In the genomic region with DNA sequence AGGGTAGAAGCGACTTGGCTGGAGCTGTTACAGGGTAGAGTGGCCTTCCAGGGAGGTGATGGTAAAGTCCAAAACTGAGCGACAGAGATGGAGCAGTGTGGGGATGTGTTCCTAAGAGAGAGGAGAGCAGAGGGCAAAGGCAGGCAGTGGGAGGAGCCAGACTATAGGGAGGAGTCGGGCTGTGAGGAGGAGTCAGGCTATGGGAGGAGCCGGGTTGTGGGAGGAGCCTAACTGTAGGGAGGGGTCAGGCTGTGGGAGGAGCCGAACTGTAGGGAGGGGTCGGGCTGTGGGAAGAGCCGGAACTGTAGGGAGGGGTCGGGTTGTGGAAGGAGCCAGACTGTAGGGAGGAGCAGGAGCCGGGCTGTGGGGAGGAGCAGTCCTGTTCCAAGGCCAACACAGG, we compare ENCODE assay signal across 8 mouse cellular contexts.
DNase-seq lines count a peak whose midpoint lies in the region; ATAC-seq and TF ChIP-seq lines count a peak whose summit lies in the region.

No protein-coding gene starts in this region.

- intact Hi-C loops in left cerebral cortex, postnatal 14 days (cut with DNase I): no loop called here

- no peak for TF ChIP-seq CTCF in kidney, adult 2 months (conservative IDR thresholded peaks at IDR 0.05; ENCODE audit: insufficient read depth, insufficient read length, low read depth, low read length)

- H3K27ac ChIP-seq in hindbrain, embryonic 11.5 days (ENCODE audit: low read depth, low read length): no peak overlapping the region
- no peak overlapping the region; the same call in 1 of the 2 replicates for H3K27ac ChIP-seq in hindbrain, embryonic 13.5 days
- no peak overlapping the region for H3K27ac ChIP-seq in kidney, adult 2 months (ENCODE audit: insufficient read depth, low read depth, low read length)

- no peak overlapping the region for H3K9ac ChIP-seq in hindbrain, embryonic 11.5 days (ENCODE audit: low read depth, low read length)
- H3K9ac ChIP-seq in hindbrain, embryonic 13.5 days: no peak overlapping the region

- no peaks in the 10 kb centered on the region for H3K9me3 ChIP-seq in hindbrain, embryonic 11.5 days (ENCODE audit: control insufficient read depth, low read length)
- H3K9me3 ChIP-seq in hindbrain, embryonic 13.5 days: no peaks in the 10 kb centered on the region

- no peak for ATAC-seq in hindbrain, embryonic 11.5 days (ENCODE audit: low FRiP score)
- no peak for ATAC-seq in hindbrain, embryonic 13.5 days (ENCODE audit: low FRiP score)

- peaks cover 7% of the 10 kb centered on the region for H3K4me1 ChIP-seq in hindbrain, embryonic 11.5 days (replicated peaks; ENCODE audit: control insufficient read depth, insufficient read depth, low read length)
- peaks cover 50% of the 10 kb centered on the region for H3K4me1 ChIP-seq in hindbrain, embryonic 13.5 days (replicated peaks)
- H3K4me1 ChIP-seq in kidney, adult 2 months (ENCODE audit: control insufficient read depth, insufficient read depth, low read length): no peaks in the 10 kb centered on the region

- no peaks in the 10 kb centered on the region; the same call in 1 of the 2 replicates for H3K36me3 ChIP-seq in hindbrain, embryonic 11.5 days (ENCODE audit: control insufficient read depth, insufficient read depth, low read length)
- H3K36me3 ChIP-seq in hindbrain, embryonic 13.5 days: peaks cover 38% of the 10 kb centered on the region
- H3K36me3 ChIP-seq in kidney, adult 2 months (ENCODE audit: control insufficient read depth, insufficient read depth, low read length): no peaks in the 10 kb centered on the region

- H3K4me2 ChIP-seq in hindbrain, embryonic 11.5 days (replicated peaks; ENCODE audit: low read depth, low read length): no peak overlapping the region
- H3K4me2 ChIP-seq in hindbrain, embryonic 13.5 days: no peak overlapping the region

- no peaks in the 10 kb centered on the region for H3K27me3 ChIP-seq in hindbrain, embryonic 11.5 days (ENCODE audit: control insufficient read depth, insufficient read depth, low read length)
- H3K27me3 ChIP-seq in hindbrain, embryonic 13.5 days: no peaks in the 10 kb centered on the region
- H3K27me3 ChIP-seq in kidney, adult 2 months (replicated peaks; ENCODE audit: control insufficient read depth, insufficient read depth, low read length): no peaks in the 10 kb centered on the region

- WGBS in hindbrain, embryonic 11.5 days: 37% methylated on average over 9 of the region's 9 CpGs
- 49% methylated on average over 9 of the region's 9 CpGs for WGBS in hindbrain, embryonic 13.5 days
- 37% methylated on average over 9 of the region's 9 CpGs for WGBS in kidney, adult 2 months

- H3K4me3 ChIP-seq in hindbrain, embryonic 11.5 days (ENCODE audit: low read depth, low read length): no peak overlapping the region
- no peak overlapping the region for H3K4me3 ChIP-seq in hindbrain, embryonic 13.5 days
- no peak overlapping the region for H3K4me3 ChIP-seq in kidney, adult 2 months (ENCODE audit: insufficient read depth, low read depth, low read length)

- no peak for TF ChIP-seq POLR2A in kidney, adult 2 months (IDR thresholded peaks at IDR 0.05; ENCODE audit: low read depth, low read length)

- DNase-seq in hindbrain, embryonic 11.5 days (ENCODE audit: low spot score): peak; percentile 26
- DNase-seq in Muller cell, postnatal 12 days (ENCODE audit: inconsistent ontology term): peak; percentile 35
- DNase-seq in kidney, adult 2 months: peak; percentile 83
- DNase-seq in lung, postnatal 14 days: peak; percentile 9
- no peak for DNase-seq in right cerebral cortex, adult 18-20 months
- no peak for DNase-seq in left cerebral cortex, postnatal 14 days (ENCODE audit: low spot score in 2 of 2)
- no peak for DNase-seq in layer of hippocampus, adult 8-10 months (ENCODE audit: low spot score in 2 of 2)

Comparison
In these comparisons a context has a peak if more than half of its experiments do, and no peak if none do; other contexts are left out.
1. DNase-seq: peak in hindbrain, embryonic 11.5 days (single experiment), Muller cell, postnatal 12 days (single experiment), kidney, adult 2 months (single experiment) and lung, postnatal 14 days (single experiment); none in right cerebral cortex, adult 18-20 months (single experiment), left cerebral cortex, postnatal 14 days (0 of 2) and layer of hippocampus, adult 8-10 months (0 of 2).